Mouse (Mus musculus): ENCODE results near the gene Lrp8. TPM values are rescaled to one million over a fixed set of nuclear protein-coding genes. Genes with fewer than 3 reads are reported as not detected.

The Lrp8 gene
- 1.6 TPM for polyA plus RNA-seq (2015; fragmentation: Illumina TruSeq; extraction: RNeasy Lipid Tissue Mini Kit (QIAGEN cat#74804); ENCODE audit: insufficient read depth, low read depth, low replicate concordance)

DNA sequence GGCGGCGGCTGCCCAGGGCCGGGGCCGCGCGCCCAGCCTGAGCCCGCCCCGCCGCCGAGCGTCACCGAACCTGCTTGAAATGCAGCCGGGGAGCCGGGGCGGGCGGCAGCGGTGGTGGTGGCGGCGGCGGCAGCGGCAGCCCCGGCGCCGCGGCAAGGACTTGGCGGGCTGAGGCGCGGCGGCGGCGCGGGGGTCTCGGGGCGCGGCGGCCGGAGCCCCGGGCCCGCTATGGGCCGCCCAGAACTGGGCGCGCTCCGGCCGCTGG is at the start of gene Lrp8:
Gene Lrp8 (plus strand): TSS at position 77 of the 265 bp plus-strand sequence.

DNA sequence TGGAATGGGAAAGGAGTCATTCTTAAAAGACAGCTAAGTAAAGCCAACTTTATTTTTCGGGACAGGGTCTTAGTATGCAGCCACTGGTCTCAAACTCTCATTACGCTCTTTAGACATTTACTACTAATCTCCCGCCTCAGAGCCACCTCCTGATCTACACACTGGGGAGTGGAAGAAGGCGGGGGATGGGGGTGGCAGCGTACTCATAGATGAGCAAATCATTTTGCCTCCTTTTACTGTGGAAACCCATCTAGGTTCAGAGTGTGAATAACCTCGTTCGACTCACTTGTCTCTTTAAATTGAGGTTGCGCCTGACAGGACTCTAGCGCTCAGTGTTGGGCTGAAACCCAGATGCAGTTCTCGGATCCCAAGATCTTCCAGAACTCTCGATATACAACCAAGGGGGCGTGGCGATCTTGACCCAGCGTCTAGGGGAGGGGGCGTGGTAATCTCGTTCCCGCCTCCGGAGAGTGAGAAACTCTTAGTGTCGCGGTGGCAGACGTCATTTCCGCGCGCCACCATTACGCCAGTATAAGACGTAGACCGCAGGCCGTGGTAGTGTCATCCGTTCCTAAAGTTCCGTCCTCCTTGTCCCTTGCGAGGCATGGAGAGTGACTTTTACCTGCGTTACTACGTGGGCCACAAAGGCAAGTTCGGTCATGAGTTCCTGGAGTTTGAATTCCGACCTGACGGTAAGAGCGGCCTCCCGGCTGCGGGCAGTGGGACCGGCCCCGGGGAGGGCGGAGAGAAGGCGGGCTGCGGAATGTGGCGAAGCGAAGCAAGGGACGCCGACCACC is 77.4 kb downstream of the Lrp8 start, which contains the start of gene Magoh:
Gene Magoh (plus strand): TSS at position 502 of the 797 bp plus-strand sequence.

DNA sequence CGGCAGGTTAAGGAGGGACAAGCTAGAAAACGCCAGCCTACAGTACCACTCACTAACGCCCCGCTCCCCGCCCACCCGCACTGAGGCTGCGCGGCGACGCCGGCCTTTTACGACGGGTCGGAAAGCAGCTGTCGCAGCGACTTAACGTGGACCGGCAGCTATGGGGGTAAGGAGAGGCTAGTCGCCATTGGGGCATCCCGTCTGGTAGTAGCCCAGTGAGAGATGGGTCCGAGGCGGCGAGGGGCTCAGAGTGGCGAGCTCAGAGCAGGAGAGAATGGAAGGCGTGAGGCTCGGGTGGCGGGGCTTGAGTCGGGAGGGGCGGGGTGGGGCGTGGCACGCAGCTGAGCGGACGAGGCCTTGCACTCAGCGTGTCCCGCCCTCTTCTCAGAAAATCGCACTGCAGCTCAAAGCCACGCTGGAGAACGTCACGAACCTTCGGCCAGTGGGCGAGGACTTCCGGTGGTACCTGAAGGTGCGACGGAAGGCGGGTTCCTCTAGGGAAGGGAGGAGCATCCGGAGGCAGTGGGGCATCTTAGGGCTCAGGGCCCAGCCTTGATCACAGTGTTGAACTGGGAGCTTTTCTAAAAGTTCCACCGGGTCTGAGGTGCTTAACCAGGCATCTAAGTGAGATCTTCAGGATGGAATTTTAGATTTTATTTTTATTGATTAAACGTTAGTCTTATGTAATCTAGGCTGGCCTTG is 87.8 kb downstream of the Lrp8 start, which contains the start of gene 0610037L13Rik:
Gene 0610037L13Rik (plus strand): TSS at position 83 of the 702 bp plus-strand sequence.

DNA sequence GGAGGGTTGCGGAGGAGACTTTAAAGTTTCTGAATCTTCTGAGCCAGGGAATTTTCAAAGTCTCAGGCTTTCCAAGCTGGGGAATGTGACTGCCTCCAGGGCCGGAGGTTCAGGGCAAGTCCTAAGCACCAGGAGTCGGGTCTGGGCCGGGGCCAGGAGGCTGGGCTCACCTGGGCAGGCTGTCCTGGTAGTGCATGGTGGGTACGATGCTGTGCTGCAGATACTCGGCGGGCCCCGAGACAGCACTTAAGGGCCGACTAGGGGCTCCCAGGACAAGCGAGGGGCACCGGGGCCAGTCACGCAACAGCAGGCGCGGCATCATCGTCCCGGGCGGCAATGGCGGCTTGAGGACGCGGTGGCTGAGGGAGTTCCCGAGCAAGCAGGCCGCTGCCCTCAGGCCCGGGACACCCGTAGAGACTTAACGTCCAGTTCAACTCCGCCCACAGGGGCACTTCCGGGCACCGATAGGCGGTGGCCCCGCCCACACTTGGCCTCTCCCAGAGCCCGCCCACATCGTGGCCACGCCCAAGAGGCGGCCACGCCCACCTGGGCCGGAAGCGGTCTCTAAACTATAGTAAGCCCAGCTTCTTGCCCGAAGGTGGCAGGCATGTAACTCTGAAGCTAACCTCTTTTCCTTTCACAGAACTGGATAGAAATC is 121.2 kb downstream of the Lrp8 start, which contains the start of gene Cpt2:
Gene Cpt2 (minus strand): TSS at position 466 of the 658 bp plus-strand sequence.

Other genes with a start within 250 kb of the Lrp8 start
- gene Dmrtb1, start 118.0 kb upstream of the Lrp8 start, polyA plus RNA-seq (2015; fragmentation: Illumina TruSeq; extraction: RNeasy Lipid Tissue Mini Kit (QIAGEN cat#74804); ENCODE audit: insufficient read depth, low read depth, low replicate concordance) = not detected
- gene Magoh, start 77.5 kb downstream of the Lrp8 start, polyA plus RNA-seq (2015; fragmentation: Illumina TruSeq; extraction: RNeasy Lipid Tissue Mini Kit (QIAGEN cat#74804); ENCODE audit: insufficient read depth, low read depth, low replicate concordance) = 17.0 TPM
- gene 0610037L13Rik, start 87.6 kb downstream of the Lrp8 start, polyA plus RNA-seq (2015; fragmentation: Illumina TruSeq; extraction: RNeasy Lipid Tissue Mini Kit (QIAGEN cat#74804); ENCODE audit: insufficient read depth, low read depth, low replicate concordance) = 24.7 TPM
- gene Cpt2, start 121.3 kb downstream of the Lrp8 start, polyA plus RNA-seq (2015; fragmentation: Illumina TruSeq; extraction: RNeasy Lipid Tissue Mini Kit (QIAGEN cat#74804); ENCODE audit: insufficient read depth, low read depth, low replicate concordance) = 12.1 TPM
- gene Slc1a7, start 166.1 kb downstream of the Lrp8 start, polyA plus RNA-seq (2015; fragmentation: Illumina TruSeq; extraction: RNeasy Lipid Tissue Mini Kit (QIAGEN cat#74804); ENCODE audit: insufficient read depth, low read depth, low replicate concordance) = 0.26 TPM

All from pancreas, adult 10 weeks (tissue).